Mouse (Mus musculus) 416B (cell line): ENCODE measurements around the gene Pomgnt2.
A peak's percentile ranks its signal among the peaks of the same experiment; 100 is the strongest.
"Not testable (repeated sequence)": the region's sequence is repeated elsewhere in the genome, so short reads cannot be mapped to it uniquely, and the experiment has no call there.

ENCODE experiments used
- DNase-seq: peaks from one replicate; pipeline ENCODE4 v3.0.0; 2011; ENCODE audit warnings: low read depth

Pomgnt2 gene

DNA sequence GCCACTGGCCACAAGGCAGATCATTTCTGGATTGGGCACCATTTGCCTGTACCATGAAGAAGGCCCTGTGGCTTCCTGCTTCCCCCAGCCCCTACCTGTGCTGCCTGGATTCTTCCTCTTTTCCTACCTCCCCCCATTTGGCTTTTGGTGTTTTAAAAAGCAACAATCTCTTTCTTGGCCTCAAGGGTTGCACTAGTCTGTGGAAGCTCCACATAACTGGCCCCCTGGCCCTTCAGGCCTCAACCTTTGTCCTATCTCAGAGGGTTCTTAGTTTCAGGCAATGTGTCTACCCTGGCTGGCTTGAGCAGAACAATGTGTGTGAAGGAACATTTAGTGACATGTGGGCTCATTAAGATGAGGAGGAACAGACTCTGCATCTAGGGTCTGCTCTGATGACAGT lies at the start of gene Pomgnt2:
Gene Pomgnt2, minus strand, starts transcription at position 101 of the 400 bp plus-strand sequence.
- no peak for DNase-seq

DNA sequence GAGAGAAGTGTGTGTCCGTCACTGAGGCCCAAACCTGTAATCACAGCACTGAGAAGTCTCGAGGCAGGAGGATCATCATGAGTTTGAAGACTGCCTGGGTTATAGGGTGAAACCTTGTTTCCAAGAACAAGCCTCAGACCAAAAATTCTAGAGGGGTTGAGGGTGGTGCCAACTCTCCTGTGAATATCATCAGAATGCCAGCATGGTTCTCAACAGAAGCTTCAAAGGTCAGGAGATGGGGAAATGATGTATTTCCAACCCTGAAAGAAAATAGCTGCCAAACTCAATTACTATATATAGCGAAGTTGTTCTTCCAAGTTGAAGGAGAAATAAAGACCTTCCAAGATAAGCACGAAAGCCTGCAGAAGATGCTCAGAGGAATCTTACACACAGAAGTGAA lies 42.9 kb upstream of the Pomgnt2 start:
- no peak for DNase-seq

DNA sequence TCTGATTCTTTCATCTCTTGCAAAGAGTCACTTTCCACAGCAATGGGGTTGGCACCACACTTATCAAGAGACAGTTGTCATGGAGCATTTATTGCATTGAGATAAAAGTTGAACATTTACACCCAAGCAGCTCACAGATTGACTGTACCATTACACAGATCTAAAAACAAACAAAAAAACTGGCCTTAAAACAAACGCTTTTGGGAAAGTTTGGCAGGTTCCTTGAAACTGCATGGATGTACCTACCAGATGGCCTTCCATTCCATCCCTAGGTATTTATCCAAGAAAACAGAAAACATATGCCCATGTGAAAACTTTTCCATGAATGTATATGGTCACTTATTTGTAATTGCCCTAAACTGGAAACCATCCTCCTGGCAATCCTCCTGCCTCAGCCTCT lies 41.7 kb upstream of the Pomgnt2 start:
- DNase-seq, result no peak

DNA sequence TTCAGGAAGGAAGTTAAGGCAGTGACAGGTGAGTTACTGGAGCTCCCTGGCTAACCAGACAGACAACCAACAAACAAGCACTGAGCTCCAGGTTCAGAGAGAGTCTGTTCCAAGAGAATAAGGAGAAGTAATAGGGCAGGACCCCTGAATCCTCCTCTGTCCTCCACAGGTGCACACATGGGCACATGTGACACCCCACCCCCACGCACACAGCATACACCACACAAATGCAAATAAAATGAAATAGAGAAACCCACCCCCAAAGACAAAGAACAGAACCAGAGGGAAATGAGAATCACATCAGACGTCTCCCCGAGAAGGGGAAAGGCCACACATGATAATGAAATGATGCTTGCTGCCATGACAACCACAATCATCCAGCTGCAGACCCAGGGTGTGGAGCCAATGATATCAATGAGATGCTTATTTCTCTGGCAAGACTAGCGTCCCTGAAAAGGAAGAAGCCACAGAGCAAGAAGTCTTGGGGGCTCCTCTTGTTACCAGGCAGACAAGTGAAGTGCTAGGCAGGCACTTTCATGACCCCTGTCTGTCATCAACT lies 39.7 kb upstream of the Pomgnt2 start:
- no peak for DNase-seq

DNA sequence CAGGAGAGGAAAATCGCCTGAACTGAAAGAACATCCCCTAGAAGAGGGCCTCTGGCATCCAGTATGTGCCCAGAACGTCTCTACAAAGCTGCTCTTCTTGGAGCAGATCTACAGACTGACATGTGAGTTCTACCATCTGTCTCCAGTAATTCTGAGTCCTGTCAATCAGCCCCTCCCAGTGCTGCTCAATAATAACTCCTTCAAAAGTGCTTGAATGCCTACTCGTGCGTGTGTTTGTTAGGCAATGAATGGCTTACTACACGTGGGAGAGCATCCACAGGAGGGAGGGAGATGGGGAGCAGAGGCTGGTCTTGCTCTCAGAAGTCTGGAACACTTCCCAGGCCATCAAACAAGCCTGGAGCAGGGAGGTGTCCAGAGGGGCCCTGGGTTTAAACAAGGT lies 38.9 kb upstream of the Pomgnt2 start:
- DNase-seq, result no peak

DNA sequence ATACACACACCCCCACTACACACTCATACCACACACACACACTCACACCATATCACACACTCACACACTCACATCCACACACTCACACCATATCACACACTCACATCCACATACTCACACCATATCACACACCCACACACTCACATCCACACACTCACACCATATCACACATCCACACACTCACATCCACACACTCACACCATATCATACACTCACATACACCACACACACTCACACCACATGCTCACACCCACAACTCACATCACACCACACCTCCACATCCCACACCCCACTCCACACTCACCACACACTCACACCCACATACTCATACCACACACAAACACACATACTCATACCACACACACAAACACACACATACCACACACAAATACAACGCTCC lies 38.0 kb upstream of the Pomgnt2 start:
- DNase-seq, result no peak

DNA sequence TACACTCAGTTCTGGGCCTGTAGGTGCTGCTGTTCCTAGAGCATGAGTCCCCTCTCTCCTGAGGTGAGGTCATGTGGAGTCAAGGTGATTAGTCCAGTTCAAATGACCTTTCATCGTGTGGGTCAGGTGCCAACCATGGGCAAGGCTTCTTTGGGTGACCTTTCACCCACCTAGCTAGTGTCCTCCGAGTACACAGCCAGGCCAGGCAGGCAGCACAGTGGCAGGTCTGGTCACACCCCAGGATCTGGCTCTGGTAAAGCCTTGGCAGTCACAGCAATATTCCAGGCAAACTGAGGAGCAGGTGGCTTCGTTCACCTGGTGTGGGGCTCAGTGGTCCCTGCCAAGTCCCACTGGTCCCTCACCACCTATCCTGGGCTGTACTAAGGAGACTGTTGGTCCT lies 35.2 kb upstream of the Pomgnt2 start:
- no peak for DNase-seq

DNA sequence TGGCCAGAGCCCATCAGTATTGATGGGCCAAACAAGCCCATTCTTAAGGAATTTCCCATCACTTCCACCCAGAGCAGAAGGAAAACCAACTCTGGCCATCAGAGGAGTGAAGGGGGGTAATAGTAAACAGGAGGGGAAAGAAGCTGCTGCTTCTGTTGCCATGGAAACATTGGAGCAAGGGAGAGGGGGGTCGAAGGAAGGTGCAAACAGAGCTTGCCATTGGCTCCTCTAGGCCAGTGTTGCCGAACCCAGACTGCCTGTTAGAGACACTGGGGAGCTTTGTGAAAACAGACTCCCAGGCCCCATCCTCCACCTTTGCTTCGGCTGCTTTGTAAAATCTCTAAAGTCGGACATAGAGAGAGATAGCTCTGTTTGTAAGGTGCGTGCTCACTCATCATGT lies 33.8 kb upstream of the Pomgnt2 start:
- DNase-seq, result no peak

DNA sequence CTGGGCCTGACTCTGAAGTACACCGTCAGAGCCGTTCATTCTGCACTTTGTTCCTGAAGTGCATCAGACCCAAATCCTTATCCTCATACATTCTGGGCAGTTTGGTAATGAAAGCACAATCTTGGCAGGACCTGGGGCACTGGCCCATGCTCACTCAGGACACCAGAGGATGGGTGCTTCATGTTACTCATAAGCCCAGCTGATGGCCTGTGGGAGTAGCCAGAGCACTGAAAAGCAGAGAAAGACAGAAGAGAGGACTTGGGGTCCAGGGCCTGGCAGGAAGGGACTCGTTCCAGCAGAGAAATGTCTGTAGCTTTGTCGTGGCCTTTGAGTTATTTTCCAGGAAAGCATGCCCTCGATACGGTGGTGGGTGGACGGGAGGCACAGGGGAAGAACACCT lies 32.9 kb upstream of the Pomgnt2 start:
- DNase-seq, result no peak

DNA sequence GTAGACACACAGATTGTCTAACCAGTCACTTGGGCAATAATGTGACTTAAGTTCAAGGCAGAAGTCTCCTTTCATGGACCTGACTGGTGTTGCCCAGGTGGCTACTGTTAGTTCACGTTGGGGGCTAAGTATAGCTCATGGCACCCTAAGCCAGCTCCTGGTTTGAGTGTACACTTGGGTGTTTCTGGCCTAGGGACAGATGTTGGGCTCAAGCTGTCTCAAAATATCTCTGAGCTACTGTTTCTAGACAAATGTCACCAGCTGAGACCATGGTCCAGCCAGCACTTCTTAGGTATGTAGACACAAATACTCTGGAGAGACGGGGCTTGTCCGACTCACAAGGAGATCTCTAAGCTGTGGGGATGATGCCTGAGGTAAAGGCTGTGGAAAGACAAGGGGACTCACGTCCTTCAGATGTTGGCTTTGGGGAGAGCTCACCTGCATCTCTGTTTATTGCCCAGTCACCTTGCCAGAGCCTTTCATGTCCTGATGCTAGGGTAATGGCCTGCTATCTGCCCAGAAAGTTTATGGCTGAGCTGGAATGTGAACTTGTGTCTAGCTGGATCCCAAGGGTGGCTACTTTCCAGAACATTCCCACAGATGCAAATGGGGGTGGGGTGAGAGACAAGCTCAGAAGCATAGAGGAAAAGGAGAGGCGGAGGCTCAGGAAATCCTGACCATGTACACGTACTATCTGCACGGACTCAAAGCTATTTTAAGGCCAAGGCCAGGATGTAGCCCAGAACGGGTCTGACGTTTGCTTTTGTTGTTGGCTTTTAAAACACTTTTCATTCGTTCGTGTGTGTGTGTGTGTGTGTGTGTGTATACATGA lies 31.2 kb upstream of the Pomgnt2 start:
- DNase-seq, result peak; percentile 38

DNA sequence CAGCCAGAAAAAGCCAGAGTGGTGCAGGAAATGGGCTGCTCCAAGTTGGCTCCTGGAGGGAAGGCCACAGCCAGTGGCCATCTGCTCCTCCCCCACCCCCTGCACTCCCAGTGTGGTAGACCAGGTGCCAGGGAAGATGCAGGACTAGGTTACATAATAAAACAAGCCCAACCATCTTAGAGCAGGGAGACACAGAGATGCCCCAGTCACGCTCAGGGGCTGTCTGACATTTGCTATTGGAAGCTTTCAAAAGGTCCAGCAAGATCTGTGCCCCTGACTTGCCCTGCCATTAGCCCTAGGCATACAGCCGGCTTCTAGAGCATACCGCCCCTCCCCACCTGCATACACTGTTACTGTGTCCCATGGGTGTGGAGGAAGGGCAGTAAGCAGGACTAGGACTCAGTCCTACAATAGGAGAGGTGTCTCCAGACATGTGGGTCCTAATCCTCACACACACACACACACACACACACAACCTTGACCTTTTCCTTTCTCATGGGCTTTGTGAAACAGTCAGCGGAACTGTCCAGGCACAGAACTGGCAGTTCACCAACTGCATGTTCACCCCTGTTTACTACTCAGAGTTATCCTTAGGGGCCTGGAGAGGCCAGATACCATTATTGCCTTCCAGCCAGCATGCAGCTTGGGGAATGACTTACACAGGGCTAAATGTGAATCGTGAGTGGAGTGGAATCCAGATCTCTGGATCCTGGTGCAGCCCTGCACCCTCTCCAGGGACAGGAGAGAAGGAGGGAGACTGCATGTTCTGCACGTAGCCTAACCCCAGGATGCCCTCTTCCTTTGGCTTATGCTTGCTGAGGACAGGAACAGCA lies 30.4 kb upstream of the Pomgnt2 start:
- DNase-seq, result no peak

DNA sequence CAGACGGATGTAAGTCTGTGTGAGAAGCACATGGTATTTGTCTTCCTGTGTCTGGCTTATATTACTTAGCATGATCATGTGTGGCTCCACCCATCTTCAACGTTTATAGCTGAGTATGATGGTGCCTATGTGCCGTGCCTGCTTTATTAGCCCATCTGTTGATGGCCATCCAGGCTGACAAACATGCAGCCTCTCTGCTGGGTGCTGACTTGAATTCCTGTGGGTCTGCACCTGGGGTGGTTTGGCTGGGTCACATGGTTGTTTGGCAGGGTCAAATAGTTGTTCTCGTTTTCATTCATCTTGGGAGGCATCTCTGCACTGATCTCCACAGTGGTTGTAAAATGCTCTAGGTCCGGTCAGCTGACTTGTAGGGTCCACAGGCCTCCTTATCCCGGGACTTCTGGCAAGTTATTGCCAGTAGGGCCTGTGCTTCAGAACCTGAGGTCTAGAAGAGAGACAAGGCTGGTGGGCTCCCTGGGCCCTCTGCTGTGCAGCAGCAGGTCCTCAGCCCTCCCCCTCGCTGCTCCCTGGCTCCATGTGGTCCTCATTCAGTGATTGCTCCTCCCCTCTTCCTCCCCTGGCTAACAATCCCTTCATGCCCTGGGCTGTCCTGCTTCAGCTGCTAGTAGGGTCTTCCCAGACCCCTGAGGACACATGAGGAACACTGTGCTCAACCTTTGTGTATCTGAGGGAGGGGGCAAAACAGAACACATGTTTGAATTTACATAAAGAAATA lies 29.1 kb upstream of the Pomgnt2 start:
- DNase-seq, result no peak

DNA sequence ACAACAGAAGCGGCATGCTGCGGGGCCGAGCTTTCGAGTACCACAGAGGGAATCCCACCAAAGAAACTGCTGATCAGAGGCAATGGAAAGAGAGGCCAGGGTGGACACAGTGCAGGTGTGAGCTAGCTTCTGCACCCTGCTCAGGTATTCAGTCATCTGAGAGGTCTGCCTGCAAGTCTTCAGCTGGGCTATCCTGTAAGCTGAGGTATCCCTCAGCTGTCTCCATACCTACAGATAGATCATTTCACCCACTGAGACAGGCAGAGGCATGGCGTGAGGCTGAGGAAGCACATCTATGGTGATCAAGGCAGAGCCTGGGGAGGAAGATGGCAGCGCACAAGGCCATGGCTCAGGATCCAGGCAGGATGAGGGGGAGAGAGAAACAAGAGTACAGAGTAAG lies 27.5 kb upstream of the Pomgnt2 start:
- no peak for DNase-seq

DNA sequence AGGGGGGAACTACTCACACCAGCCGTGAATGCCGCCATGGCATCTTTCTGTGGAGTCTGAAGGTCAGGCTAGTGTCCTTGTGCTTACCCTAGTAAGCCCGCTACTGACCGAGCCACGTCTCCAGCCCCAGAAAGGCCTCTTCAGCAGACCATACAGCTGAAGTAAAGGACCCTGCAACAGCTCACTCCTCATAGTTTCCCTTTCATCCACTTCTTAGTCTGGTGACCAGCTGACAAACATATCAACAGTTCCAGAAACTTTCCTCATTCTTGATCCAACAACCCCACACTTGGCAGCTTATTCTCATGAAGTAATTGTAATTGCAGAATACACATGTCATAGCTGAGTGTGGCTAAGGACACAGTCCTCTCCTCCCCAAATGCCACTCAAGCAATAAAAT lies 27.0 kb upstream of the Pomgnt2 start:
- no peak for DNase-seq

DNA sequence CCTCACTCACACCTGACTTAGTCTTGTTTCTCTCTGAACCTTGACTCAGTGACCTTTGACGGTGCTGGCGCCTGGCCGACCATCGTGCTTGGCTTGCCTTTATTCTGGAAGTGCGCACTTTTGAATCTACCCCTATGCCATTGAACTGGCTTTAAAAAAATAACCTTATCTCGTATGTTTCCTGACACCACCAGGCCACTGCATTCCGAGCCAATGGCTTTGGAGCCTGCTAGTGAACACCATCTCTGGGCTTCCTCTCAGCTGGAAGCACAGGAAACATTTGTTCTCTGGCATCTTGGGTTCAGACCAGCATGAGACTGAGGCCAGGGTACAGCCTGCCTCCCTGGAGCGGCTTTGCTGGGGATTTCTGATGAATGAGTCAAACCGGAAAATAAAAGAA lies 25.9 kb upstream of the Pomgnt2 start:
- DNase-seq, result peak; percentile 42

DNA sequence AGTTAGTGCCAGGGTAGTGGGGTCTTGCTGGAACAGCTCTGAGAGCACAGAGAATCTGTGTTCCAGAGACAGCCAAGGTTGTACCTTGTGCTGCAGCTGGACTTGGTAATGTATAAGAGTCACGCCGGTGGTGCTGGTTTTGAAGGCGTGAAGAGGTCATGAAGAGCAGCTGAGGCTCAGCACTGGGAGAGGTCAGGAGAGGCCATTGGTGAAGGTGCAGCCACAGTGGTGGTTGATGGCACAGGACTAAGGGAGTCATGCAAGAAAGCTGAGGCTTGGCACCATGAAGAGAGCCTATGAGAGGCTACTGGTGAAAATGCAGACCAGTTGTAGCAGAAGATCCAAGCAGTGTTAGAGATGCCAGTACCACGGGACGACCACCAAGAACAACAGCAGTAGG lies 24.7 kb upstream of the Pomgnt2 start:
- no peak for DNase-seq

DNA sequence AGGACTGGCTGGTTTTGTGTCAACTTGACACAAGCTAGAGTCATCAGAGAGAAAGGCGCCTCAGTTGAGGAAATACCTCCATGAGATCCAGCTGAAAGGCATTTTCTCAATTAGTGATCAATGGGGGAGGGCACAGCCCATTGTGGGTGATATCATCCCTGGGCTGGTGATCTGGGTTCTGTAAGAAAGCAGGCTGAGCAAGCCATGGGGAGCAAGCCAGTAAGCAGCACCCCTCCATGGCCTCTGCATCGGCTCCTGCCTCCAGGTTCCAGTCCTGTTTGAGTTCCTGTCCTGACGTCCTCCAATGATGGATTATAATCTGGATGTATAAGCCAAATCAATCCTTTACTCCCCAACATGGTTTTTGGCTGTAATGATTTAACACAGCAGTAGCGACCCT lies 24.3 kb upstream of the Pomgnt2 start:
- DNase-seq, result not testable (repeated sequence)

DNA sequence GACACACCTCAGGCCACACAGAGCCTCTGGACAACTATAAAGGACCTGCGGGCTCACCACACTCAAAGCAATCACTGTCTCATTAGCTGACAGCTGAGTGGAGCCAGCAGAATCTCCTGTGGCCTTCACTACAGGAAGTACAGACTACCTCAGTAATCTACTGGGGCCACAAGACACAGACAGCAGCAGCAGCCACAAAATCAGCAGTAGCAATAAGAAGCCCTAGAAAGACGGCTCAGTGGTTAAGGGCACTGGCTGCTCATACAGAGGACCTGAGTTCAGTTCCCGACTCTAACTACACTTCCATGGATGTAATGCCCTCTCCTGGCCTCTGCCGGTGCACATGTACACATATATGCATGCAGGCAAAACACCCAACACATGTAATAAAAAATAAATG lies 23.4 kb upstream of the Pomgnt2 start:
- DNase-seq, result peak; percentile 37

DNA sequence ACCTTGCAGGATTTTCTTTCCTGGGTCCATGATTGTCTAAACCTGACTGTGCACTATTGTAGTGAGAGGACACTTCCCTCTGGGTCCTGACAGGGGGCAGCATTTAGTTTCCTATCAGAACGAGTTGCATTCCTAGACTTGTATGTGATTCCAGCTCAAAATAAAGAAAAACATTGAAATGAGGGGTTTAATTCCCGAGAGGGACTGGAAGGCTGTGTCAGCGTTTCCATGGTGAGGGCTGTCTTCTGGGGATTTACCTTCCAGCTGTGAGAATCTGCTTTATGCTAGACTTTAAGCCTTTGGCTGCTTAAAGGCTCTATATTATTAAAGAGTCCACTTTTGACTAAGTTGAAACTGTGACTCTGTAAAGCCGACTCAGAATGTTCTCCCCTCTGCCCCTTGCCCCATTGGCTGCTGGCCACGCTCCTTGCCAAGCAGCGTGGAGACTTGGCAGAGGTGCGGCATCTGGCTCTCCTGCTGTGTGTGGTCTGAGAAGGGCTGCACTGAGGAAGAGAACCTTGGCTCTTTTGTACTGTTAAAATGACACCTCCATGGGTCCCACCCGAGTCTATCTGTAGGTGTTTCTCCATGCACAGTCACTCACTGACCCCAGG lies 22.0 kb upstream of the Pomgnt2 start:
- DNase-seq, result peak; percentile 48

DNA sequence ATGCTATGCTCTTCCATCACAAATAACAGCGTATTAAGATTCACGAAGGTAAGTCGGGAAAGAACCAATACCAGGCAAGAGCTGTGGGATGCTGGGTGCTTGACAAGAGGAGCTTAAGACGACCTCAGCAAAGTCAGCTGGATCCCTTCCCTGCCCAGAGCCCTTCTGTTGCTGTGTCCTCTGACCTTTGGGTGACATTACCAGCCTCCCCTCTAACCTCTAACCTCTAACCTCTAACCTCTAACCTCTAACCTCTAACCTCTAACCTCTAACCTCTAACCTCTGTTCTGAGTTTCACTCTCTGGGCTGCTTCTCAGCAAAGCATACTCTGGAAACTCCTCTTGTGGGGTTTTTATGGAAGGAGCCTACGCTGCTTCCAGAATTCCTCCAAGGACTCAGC lies 21.2 kb upstream of the Pomgnt2 start:
- no peak for DNase-seq

DNA sequence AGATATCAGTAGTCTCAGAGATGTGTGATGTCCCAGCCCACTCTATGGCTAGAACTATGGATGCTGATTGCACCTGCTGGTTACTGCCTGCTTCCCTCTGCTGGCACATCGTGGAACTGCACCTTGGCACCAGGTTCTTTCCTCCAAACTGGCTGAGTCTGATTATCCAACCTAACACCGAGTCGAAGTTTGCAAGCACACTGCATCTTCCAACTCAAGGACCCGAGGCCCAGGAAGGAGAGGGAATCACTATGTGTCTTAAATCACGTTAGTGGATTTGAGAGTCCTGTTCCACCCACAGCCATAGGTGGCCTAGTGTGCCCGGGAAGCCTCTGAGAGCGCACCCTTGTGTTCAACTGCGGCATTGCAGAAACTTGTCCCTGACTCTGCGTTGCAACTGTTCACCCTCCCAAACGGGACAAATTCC lies 17.3 kb upstream of the Pomgnt2 start:
- peak; percentile 73 for DNase-seq

DNA sequence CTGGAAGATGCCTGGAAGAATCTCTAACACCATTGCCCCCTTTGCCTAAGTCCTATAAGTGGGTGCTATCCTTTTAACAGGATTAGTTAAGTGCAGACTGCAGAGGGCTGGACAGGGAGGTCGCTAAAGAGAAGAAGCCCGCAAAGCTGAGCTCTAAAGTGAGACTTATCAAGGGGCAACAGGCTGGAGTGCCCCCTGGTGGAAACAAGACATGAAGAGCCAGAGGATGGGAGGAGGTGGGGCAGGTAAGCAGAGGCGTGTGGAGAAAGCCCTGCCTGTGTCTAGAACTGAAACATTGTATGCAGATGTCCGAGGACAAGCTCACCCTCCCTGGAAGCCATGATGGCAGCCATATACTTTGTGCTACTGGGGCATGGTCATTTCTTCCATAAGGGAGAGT lies 16.7 kb upstream of the Pomgnt2 start:
- no peak for DNase-seq
